Mouse (Mus musculus): ENCODE measurements around the gene Olfr98.

GRCm38 (mm10) chr17:37221879-37222278, 41.7 kb downstream of the Olfr98 start:
- TF ChIP-seq POLR2A (IDR thresholded peaks at IDR 0.05; ENCODE audit: low read depth, low read length) (no peak), CTCF (IDR thresholded peaks at IDR 0.05; ENCODE audit: extremely low read depth, insufficient read length, insufficient replicate concordance, low read depth, low read length) (no peak)

Data from small intestine, adult 2 months (tissue).